Mouse (Mus musculus) spleen, adult 2 months (tissue): Measurements from ENCODE around the gene Zfp513. TPM values are rescaled to one million over a fixed set of nuclear protein-coding genes. Genes with fewer than 3 reads are reported as not detected.
A peak's percentile ranks its signal among the peaks of the same experiment; 100 is the strongest.

ENCODE experiments used
- DNase-seq, 2 experiments: peaks; one replicate each; pipeline versions ENCODE4 v3.0.0 to v3.0.0-alpha.2; 2012 to 2021; ENCODE audit warnings: low spot score in 2 of 2, low read depth in 1 of 2
- H3K27ac ChIP-seq: fragments of 200-500 bp; 2 replicates; pipeline ENCODE4 v1.5.1; 2012; ENCODE audit warnings: low read length, inconsistent platforms; ENCODE audit not compliant: insufficient read depth
- H3K27me3 ChIP-seq: fragments of 200-500 bp; 2 replicates; pipeline ENCODE4 v1.6.1; 2012; ENCODE audit warnings: mild to moderate bottlenecking, moderate library complexity, low read length, inconsistent platforms; ENCODE audit not compliant: control insufficient read depth, insufficient read depth
- H3K36me3 ChIP-seq: fragments of 200-500 bp; 2 replicates; pipeline ENCODE4 v1.6.1; 2012; ENCODE audit warnings: mild to moderate bottlenecking, low read length, inconsistent platforms; ENCODE audit not compliant: control insufficient read depth, insufficient read depth
- H3K4me1 ChIP-seq: fragments of 200-500 bp; 2 replicates; pipeline ENCODE4 v1.6.1; 2011; ENCODE audit warnings: inconsistent platforms; ENCODE audit not compliant: control insufficient read depth, insufficient read depth, insufficient read length
- H3K4me3 ChIP-seq: fragments of 200-500 bp; 2 replicates; pipeline ENCODE4 v1.5.1; 2011; ENCODE audit warnings: mild to moderate bottlenecking, inconsistent platforms; ENCODE audit not compliant: insufficient read depth, insufficient read length; ENCODE audit errors: extremely low read depth
- CTCF ChIP-seq: fragments of 200-500 bp; IDR thresholded peaks from 2 replicates; pipeline ENCODE4 v1.5.1; 2011; ENCODE audit warnings: mild to moderate bottlenecking, inconsistent platforms; ENCODE audit not compliant: insufficient read depth, insufficient read length, insufficient replicate concordance; ENCODE audit errors: extremely low read depth
- POLR2A ChIP-seq: fragments of 200-500 bp; IDR thresholded peaks from 2 replicates; pipeline ENCODE4 v1.6.1; 2011; ENCODE audit warnings: low read depth, low read length, inconsistent platforms
- WGBS: fragments of 180-500 bp; shearing (Covaris S2); methylation state at CpG from one replicate; pipeline ENCODE4 v1.1.7; 2018; 5-methylcytosine and 5-hydroxymethylcytosine counted together
- polyA plus RNA-seq: library from polyadenylated mRNA; depleted of rRNA; stranded (reverse); fragments of >200 nt; gene quantifications from 2 replicates; pipeline ENCODE4 v1.2.3, GENCODE M21; 2012

Gene Zfp513
- polyA plus RNA-seq, 1 experiment = 49.3 TPM

DNA sequence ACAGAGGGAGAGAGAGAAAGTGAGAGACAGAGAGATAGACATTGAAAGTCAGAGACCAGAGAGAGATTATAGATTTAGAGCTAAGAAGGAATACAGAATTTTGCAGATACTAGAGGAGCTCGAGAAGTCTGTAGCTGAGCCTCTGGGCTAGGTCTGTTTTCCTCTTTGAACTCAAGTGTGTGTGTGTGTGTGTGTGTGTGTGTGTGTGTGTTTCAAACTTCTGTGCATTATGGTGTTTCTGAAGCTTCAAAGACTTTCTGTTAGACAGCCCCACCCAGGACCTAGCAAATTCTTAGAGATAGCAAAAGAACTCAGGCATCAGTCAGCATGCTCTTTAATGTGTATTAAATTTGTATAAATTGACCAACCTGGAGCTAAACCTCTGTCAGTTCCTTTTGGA lies 24.5 kb upstream of the Zfp513 start:
- DNase-seq = no peak
- Histone ChIP-seq H3K27ac (no peak overlapping the region; the same call in 1 of the 2 replicates), H3K4me3 (no peak overlapping the region), H3K27me3 (no peaks in the 10 kb centered on the region), H3K36me3 (no peaks in the 10 kb centered on the region), H3K4me1 (no peaks in the 10 kb centered on the region; the same call in 1 of the 2 replicates)
- WGBS = 58% methylated on average over 1 of the region's 1 CpGs
- TF ChIP-seq POLR2A (no peak), CTCF (no peak)

DNA sequence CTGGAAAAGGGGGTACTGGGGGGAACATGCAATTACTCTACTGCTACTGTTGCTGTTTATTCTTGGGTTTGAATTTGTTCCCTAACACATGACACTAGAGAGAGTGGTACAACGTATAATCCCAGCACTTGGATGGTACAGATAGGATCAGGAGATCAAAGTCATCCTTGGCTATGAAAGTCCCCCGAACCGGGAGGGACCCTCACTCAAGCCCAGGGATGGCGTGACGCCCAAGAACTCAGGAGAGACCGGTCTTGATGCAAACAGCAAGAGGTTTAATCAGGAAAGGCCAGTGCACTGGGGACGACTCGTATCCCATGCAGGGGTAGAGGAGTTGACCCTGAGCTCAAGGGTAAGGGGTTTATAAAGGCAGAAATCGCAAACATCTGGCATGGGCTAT lies 20.6 kb upstream of the Zfp513 start:
- 93% methylated on average over 9 of the region's 9 CpGs for WGBS

DNA sequence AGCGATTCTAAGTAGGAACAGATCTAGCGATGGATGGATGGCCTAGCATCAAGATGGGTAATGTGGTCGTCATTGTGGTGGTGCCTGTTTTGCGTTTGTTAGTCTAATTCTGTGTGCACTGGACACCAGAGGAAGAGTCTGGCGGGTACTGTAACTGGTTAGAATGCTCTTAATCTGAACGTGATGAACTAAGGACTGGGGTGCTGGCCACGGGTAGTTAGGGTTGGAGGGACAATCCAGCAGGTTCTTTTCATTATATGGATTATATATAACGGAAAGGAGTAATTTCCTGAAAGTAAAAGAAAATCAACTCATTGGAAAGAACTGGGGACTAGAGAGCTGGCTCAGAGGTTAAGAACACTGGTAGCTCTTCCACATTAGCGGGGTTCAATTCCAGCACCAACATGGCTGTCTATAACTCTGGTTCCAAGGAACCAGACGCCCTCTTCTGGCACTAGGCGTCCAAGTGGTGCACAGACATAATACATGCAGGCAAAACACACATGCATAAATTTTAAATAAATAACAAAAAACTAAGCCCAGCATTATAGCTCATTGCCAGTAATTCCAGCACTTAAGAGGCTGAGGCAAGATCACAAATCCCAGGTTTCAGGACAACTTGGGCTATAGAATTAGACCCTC lies 19.3 kb upstream of the Zfp513 start:
- Histone ChIP-seq H3K4me1 (peaks cover 8% of the 10 kb centered on the region), H3K27ac (peak overlapping the region; percentile 91), H3K36me3 (no peaks in the 10 kb centered on the region), H3K4me3 (peak overlapping the region; percentile 95), H3K27me3 (no peaks in the 10 kb centered on the region)
- WGBS = 35% methylated on average over 11 of the region's 11 CpGs
- DNase-seq = peak in 1 of 2 experiments; percentile 13
- TF ChIP-seq POLR2A = no peak
- no peak for TF ChIP-seq CTCF

More for the DNA sequence above, 20.6 kb upstream of the Zfp513 start:
- H3K27ac ChIP-seq = no peak overlapping the region
- no peaks in the 10 kb centered on the region for H3K36me3 ChIP-seq
- H3K4me3 ChIP-seq = no peak overlapping the region
- no peaks in the 10 kb centered on the region for H3K27me3 ChIP-seq
- TF ChIP-seq CTCF (no peak), POLR2A (no peak)
- no peak for DNase-seq
- peaks cover 5% of the 10 kb centered on the region; the same call in 1 of the 2 replicates for H3K4me1 ChIP-seq

DNA sequence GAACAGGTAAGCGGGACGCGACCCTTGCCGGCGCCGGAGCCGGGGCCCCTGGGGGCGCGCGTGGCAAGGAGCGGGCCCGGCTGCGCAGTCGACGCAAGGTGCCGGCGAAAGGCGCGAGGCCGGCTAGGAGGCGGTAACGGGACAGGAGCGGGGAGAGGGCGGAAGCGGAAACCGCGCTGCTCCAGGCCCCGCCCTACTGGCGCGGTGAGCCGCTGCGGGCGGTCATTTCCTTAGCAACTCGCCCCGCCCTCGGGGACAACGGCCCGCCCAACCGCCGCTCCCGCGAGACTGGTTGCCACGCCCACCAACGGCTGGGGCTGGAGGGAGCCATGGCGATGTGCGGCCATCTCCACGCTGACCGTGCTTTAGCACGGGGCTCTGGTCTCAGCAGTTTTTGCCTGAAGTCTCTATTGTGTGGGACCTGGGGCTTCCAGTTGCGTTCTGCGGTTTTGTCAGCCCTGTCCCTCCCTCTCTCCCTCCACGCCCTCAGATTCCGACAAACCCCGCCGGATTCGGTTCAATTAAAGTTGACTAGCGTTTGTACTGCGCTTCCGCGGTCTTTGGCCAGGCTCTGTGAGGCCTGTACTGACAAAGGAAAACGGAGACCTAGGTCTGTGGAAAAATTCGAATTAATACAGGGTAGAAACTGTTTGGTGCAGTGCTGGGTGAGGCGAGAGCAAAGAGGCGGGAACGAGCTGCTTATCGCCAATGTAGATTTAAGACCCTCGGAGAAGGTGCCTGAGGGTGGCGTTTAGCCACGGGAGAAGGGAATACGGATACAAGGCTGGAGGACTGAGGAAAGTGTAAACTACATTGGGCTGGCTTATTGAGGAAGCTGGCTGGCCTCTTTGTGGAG lies 18.6 kb upstream of the Zfp513 start, which contains the start of gene Ppm1g:
TSS of gene Ppm1g (minus strand) at position 240 of the 856 bp plus-strand sequence.
- Histone ChIP-seq H3K4me1 (peaks cover 8% of the 10 kb centered on the region), H3K27ac (peak within 1 kb of the TSS; percentile 93), H3K4me3 (peak within 1 kb of the TSS; percentile 95), H3K36me3 (no peaks in the 10 kb centered on the region), H3K27me3 (no peaks in the 10 kb centered on the region)
- peak; percentile 88 to 97 for DNase-seq
- peak; percentile 95 for TF ChIP-seq POLR2A
- no peak for TF ChIP-seq CTCF
- under 1% methylated on average over 61 of the region's 70 CpGs for WGBS

DNA sequence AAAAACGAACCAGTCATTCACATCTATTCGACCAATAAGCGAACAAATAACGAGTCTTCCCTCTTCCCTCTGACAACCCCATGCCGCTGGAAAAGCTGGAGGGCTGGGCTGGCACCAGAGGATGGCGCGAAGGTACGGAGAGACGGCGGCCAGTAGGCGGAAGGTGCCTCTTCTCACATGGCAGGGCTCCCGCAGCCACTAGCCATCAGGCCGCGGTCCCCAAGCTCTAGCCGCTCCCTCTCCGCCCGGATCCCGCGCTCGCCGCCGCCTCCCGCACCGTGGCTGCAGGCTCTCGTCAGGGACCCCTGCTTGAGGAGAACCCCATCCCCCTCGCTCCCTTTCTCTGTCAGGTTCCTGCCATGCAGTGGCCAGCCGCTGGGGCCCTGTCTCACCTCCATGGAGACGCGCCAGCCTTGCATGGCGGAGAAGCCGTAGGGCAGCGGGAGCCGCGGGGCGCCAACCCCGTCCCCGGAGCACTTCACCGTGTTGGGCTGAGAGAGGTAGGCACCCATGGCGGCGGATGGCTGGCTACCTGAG lies 17.9 kb upstream of the Zfp513 start:
- TF ChIP-seq CTCF (no peak), POLR2A (no peak)
- DNase-seq = no peak
- H3K36me3 ChIP-seq = no peaks in the 10 kb centered on the region
- H3K27me3 ChIP-seq = no peaks in the 10 kb centered on the region
- WGBS = under 1% methylated on average over 40 of the region's 40 CpGs
- H3K4me1 ChIP-seq = peaks cover 8% of the 10 kb centered on the region
- peak overlapping the region; percentile 93 for H3K27ac ChIP-seq
- peak overlapping the region; percentile 95 for H3K4me3 ChIP-seq

DNA sequence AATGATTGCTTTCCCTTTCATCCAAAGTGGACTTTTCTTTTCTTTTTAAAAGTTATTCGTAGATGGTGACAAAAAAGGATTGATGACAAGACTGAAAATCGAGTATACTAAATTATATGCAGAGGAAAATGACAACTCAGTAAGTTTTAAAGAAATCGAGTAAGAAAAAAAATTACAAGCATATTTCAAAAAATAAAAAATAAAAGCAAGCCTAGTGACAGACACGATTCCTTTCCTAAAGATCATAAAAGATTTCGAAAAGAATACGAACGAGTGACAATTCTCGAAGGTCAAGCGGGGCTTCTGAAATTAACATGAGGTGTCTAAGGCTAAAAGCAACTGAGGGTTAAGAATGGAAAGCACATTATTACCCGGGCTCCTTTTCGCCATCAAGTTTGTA lies 17.4 kb upstream of the Zfp513 start:
- H3K4me1 ChIP-seq = peaks cover 8% of the 10 kb centered on the region

More for the DNA sequence above, 17.4 kb upstream of the Zfp513 start:
- under 1% methylated on average over 11 of the region's 11 CpGs for WGBS
- TF ChIP-seq POLR2A (no peak), CTCF (no peak)
- H3K36me3 ChIP-seq = no peaks in the 10 kb centered on the region
- H3K27me3 ChIP-seq = no peaks in the 10 kb centered on the region
- H3K4me3 ChIP-seq = peak overlapping the region; percentile 95
- no peak overlapping the region; the same call in 1 of the 2 replicates for H3K27ac ChIP-seq
- no peak for DNase-seq
